Mouse (Mus musculus): ENCODE measurements around the gene Lmbrd2.
"Not testable (repeated sequence)": the region's sequence is repeated elsewhere in the genome, so short reads cannot be mapped to it uniquely, and the experiment has no call there.

The Lmbrd2 gene

GRCm38 (mm10) chr15:9134891-9135507 is 5.4 kb upstream of the Lmbrd2 start:
- DNase-seq (ENCODE audit: low read depth), result peak; percentile 82

DNA sequence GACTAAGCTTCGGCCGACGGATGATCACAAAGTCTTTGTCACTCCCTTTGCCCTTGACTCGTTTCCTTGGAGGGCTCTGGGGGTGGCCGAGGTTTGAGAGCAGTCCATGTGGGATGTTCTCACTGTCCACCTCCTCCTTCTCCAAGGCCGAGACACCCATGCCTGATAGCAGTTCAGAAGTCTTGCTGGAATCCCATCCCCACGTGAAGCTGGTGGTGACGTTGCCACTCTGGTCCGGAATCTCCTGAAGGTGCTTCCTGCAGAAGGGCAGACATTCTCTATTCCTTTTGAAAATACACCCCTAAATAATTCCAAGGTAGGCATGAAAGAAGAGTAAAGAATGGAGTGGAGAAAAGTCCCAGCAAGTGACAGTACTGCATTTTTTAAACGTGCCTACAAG is 903 bp upstream of the Lmbrd2 start:
- peak; percentile 30 for DNase-seq (ENCODE audit: low read depth)

GRCm38 (mm10) chr15:9140684-9141171 is 378 bp downstream of the Lmbrd2 start:
- peak; percentile 45 for DNase-seq (ENCODE audit: low read depth)

GRCm38 (mm10) chr15:9155325-9155724 is 15.0 kb downstream of the Lmbrd2 start, which contains the start of gene Skp2:
Gene Skp2, minus strand, starts transcription at chr15:9155425.
- no peak for DNase-seq (ENCODE audit: low read depth)

- DNase-seq (ENCODE audit: low read depth), result no peak
These were observed 22.3 kb downstream of the Lmbrd2 start for GRCm38 (mm10) chr15:9162557-9163070.

- no peak for DNase-seq (ENCODE audit: low read depth)
These were observed 23.8 kb downstream of the Lmbrd2 start for GRCm38 (mm10) chr15:9164125-9164524.

- no peak for DNase-seq (ENCODE audit: low read depth)
These were observed 36.7 kb downstream of the Lmbrd2 start for GRCm38 (mm10) chr15:9177038-9177437.

DNA sequence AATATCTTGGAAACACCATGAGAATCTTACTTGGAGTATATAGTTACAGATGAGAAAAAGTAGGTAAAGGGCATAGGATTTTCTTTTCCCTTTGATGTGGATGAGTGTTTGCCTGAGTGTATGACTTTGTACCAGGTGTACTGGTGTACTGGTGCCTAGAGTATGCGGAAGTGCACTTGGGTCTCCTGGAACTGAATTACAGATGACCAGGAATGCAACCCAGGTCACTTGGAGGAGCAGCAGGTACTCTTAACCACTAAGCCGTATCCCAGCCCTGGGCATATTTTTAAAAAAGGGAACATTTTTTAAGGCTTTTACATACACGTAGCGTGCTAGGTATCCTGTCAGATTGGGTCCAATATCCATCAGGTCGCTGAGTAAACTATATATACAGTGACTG is 43.6 kb downstream of the Lmbrd2 start:
- DNase-seq (ENCODE audit: low read depth), result no peak

DNA sequence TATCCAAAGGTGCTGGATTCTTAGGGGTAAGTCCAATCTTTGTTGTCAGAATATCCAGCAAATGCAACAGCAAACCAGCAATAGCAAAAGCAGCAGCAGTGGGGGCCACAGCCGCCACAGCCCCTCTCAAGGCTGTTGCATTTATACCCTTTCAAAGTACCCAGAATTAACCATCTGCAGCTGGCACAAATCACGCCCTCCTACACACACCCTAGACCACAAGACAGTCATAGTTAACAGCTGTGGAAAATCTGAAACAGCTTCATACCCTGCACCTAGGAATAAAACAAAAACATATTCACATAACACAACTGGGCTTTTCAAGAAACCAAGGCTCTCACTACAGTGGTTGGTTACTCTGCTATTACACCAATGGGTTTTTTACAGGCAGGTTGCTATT is 49.4 kb downstream of the Lmbrd2 start:
- peak; percentile 5 for DNase-seq (ENCODE audit: low read depth)

DNA sequence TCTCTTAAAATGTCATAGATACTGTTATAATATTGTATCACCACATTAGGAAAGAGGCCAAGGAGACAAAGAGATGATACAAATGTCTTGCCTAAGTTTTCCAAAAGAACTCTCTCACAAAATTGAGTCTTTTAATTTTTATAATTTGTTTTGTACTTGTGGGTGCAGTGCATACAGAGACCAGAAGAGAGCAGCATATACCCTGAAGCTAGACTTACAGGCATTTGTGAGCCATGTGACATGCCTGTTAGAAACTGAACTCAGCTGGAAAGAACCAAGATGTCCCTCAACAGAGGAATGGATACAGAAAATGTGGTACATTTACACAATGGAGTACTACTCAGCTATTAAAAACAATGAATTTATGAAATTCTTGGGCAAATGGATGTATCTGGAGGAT is 52.3 kb downstream of the Lmbrd2 start:
- DNase-seq (ENCODE audit: low read depth), result peak; percentile 26

GRCm38 (mm10) chr15:9198421-9198820 is 58.1 kb downstream of the Lmbrd2 start:
- DNase-seq (ENCODE audit: low read depth), result no peak

GRCm38 (mm10) chr15:9211891-9212290 is 71.5 kb downstream of the Lmbrd2 start:
- no peak for DNase-seq (ENCODE audit: low read depth)

GRCm38 (mm10) chr15:9213026-9213425 is 72.7 kb downstream of the Lmbrd2 start:
- not testable (repeated sequence) for DNase-seq (ENCODE audit: low read depth)

DNA sequence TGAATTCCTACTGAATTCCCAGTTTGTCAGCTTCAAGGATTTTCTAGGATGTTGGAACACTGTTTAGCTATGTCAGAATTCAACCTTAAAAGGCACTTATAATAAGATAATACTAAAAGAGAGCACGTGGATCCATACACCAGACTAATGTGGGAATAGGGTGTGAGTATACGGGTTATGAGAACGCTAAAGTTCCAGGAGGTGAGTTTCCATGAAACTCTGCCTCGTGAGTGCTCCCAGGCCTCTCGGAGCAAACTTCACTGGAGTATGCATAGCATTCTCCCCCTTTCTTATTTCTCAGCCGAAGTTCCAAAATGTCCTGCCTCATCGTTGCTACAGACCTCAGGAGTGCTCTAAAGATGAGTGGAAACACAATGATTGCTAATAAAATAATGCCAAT is 73.1 kb downstream of the Lmbrd2 start:
- not testable (repeated sequence) for DNase-seq (ENCODE audit: low read depth)

DNA sequence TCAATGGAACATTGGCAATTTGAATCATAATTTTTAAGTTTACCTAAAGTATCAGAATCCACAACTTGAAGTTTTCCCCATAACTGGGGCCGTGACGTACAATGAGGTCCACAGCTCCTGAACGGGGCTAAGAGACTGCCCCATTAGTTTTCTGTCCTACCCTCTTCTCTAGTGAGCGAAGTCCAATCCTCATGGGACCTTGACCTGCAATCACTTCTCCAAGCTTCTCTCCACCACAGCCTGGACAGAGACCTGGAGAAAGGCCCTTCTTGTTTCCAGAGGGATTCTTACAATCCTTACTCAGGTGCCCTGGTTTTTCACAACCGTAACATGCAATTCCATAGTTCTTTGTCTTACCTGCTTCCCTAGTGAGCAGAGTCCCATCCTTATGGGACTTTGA is 76.1 kb downstream of the Lmbrd2 start:
- no peak for DNase-seq (ENCODE audit: low read depth)

GRCm38 (mm10) chr15:9230917-9231316 is 90.6 kb downstream of the Lmbrd2 start:
- not testable (repeated sequence) for DNase-seq (ENCODE audit: low read depth)

DNA sequence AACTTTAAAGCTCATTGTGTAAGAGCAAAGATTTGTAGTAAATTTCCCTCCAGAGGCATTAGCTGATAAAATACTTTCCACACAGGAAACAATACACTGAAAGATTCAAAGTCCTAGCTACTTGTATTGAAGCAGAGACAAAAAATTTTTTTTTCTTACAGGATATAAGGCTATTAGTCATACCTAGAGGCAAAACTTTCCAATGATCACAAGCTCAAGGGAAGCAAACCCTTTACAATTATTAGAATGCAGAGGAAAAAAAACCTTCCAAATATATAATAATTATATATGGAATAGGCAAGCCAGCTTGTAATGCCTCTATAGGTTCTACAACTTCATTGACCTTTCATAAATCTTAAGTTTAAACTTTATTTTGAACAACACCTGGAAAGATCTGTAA is 106.0 kb downstream of the Lmbrd2 start:
- DNase-seq (ENCODE audit: low read depth), result no peak

Measured in NIH3T3 (cell line).